Mouse (Mus musculus): ENCODE data around the gene Mgst3. TPM values are rescaled to one million over a fixed set of nuclear protein-coding genes. Genes with fewer than 3 reads are reported as not detected.

The Mgst3 gene
- polyA plus RNA-seq, 1 experiment, result 1,045 TPM

DNA sequence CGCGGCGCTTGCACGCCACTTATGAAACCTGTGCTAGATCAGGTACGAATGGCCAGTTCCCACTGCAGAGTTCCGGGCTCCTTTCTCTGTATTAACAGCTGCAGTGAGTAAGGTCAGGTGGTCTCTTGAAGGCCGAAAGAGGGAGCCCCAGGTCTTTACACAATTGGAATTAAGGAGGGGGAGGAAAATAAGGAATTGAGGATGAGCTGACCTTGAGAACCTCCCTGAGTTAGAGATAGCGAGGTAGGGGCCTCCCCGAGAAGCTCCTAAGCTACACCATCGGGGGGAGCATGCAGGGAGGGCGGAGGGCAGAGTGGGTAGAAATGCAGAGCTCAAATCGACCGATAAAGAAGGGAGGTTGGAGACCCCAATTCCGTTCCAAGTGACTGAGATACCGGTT is 360 bp downstream of the Mgst3 start:
- Histone ChIP-seq H3K27ac (ENCODE audit: insufficient read depth, low read depth, low read length) (peak overlapping the region; percentile 95), H3K27me3 (ENCODE audit: control insufficient read depth, insufficient read depth, low read length) (no peaks in the 10 kb centered on the region; the same call in 1 of the 2 replicates), H3K4me3 (ENCODE audit: low read depth, low read length) (peak overlapping the region; percentile 97), H3K4me1 (ENCODE audit: control insufficient read depth, insufficient read depth, insufficient read length, low read length) (peaks cover 14% of the 10 kb centered on the region), H3K36me3 (ENCODE audit: control insufficient read depth, insufficient read depth, low read length) (peaks cover 6% of the 10 kb centered on the region)
- 1% methylated on average over 15 of the region's 15 CpGs for WGBS
- no peak for TF ChIP-seq POLR2A (IDR thresholded peaks at IDR 0.05; ENCODE audit: low read depth, low read length)
- TF ChIP-seq CTCF (IDR thresholded peaks at IDR 0.05; ENCODE audit: extremely low read depth, insufficient read length, insufficient replicate concordance, low read depth, low read length), result no peak

GRCm38 (mm10) chr1:167392687-167393086 is 954 bp downstream of the Mgst3 start:
- peak overlapping the region; percentile 95 for H3K27ac ChIP-seq (ENCODE audit: insufficient read depth, low read depth, low read length)
- peaks cover 20% of the 10 kb centered on the region for H3K4me1 ChIP-seq (ENCODE audit: control insufficient read depth, insufficient read depth, insufficient read length, low read length)
- TF ChIP-seq CTCF (IDR thresholded peaks at IDR 0.05; ENCODE audit: extremely low read depth, insufficient read length, insufficient replicate concordance, low read depth, low read length) (no peak), POLR2A (IDR thresholded peaks at IDR 0.05; ENCODE audit: low read depth, low read length) (peak; percentile 34; the same call in 1 of the 2 replicates)
- peak overlapping the region; percentile 97 for H3K4me3 ChIP-seq (ENCODE audit: low read depth, low read length)
- peaks cover 7% of the 10 kb centered on the region for H3K36me3 ChIP-seq (ENCODE audit: control insufficient read depth, insufficient read depth, low read length)
- H3K27me3 ChIP-seq (ENCODE audit: control insufficient read depth, insufficient read depth, low read length), result no peaks in the 10 kb centered on the region; the same call in 1 of the 2 replicates
- WGBS, result 1% methylated on average over 8 of the region's 8 CpGs

DNA sequence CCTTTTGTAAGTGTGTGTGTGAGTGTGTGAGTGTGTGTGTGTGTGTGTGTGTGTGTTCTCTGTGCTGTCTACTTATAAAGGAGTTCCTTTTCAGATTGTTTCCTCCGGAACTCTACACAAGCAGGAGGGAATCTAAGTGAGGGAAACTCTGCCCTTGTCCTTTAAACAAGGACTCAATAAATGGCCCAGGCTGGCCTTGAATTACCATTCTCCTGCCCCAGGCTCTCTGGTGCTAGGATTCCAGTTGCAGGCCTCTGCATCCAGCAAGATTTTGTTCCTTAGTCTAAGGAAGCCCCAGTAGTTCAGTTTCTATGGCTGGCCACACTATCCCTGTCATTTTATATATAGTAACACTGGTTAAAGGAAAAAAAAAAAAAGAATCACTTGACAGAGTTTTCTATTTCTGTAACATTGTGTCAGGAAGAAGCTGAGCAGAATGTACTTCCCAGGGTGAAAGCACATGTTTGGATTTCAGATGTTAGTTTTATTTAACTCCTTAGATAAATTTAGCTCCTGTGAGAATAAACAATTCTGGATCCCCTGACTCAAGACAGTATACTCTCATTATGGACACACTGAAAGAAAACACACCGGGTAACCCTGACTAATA is 1.5 kb downstream of the Mgst3 start:
- TF ChIP-seq CTCF (IDR thresholded peaks at IDR 0.05; ENCODE audit: extremely low read depth, insufficient read length, insufficient replicate concordance, low read depth, low read length) (no peak), POLR2A (IDR thresholded peaks at IDR 0.05; ENCODE audit: low read depth, low read length) (no peak)
- Histone ChIP-seq H3K27me3 (ENCODE audit: control insufficient read depth, insufficient read depth, low read length) (no peaks in the 10 kb centered on the region; the same call in 1 of the 2 replicates), H3K4me3 (ENCODE audit: low read depth, low read length) (peak overlapping the region; percentile 97), H3K27ac (ENCODE audit: insufficient read depth, low read depth, low read length) (peak overlapping the region; percentile 95), H3K4me1 (ENCODE audit: control insufficient read depth, insufficient read depth, insufficient read length, low read length) (peaks cover 23% of the 10 kb centered on the region), H3K36me3 (ENCODE audit: control insufficient read depth, insufficient read depth, low read length) (peaks cover 7% of the 10 kb centered on the region)
- WGBS, result 33% methylated on average over 2 of the region's 2 CpGs

- H3K27me3 ChIP-seq (ENCODE audit: control insufficient read depth, insufficient read depth, low read length), result no peaks in the 10 kb centered on the region
- peaks cover 27% of the 10 kb centered on the region for H3K4me1 ChIP-seq (ENCODE audit: control insufficient read depth, insufficient read depth, insufficient read length, low read length)
- peak overlapping the region; percentile 32; the same call in 1 of the 2 replicates for H3K4me3 ChIP-seq (ENCODE audit: low read depth, low read length)
- 46% methylated on average over 6 of the region's 6 CpGs for WGBS
- peaks cover 7% of the 10 kb centered on the region for H3K36me3 ChIP-seq (ENCODE audit: control insufficient read depth, insufficient read depth, low read length)
- TF ChIP-seq CTCF (IDR thresholded peaks at IDR 0.05; ENCODE audit: extremely low read depth, insufficient read length, insufficient replicate concordance, low read depth, low read length) (no peak), POLR2A (IDR thresholded peaks at IDR 0.05; ENCODE audit: low read depth, low read length) (no peak)
- H3K27ac ChIP-seq (ENCODE audit: insufficient read depth, low read depth, low read length), result peak overlapping the region; percentile 72
These were observed 2.4 kb downstream of the Mgst3 start for GRCm38 (mm10) chr1:167391241-167391640.

DNA sequence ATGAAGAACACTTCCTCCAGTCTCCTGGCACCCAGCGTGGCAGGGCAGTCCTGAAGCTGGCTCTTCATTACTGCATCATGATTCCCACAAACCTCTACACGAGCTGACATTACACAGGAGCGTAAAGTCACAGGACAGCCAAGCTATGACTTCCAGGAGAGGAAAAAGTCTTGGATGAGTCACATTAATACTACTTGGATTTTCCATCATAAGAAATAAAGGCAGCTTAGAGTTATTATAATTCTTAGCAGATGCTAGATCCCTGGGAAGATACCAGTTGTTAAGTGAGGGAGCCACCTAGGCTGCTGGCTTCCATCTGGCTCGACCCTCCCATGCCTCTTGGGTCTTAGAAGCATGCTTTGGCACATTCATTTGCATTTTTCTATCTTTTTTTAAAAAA is 3.3 kb downstream of the Mgst3 start:
- WGBS, result 43% methylated on average over 4 of the region's 4 CpGs
- Histone ChIP-seq H3K4me3 (ENCODE audit: low read depth, low read length) (no peak overlapping the region), H3K36me3 (ENCODE audit: control insufficient read depth, insufficient read depth, low read length) (peaks cover 7% of the 10 kb centered on the region), H3K27ac (ENCODE audit: insufficient read depth, low read depth, low read length) (peak overlapping the region; percentile 79), H3K27me3 (ENCODE audit: control insufficient read depth, insufficient read depth, low read length) (no peaks in the 10 kb centered on the region), H3K4me1 (ENCODE audit: control insufficient read depth, insufficient read depth, insufficient read length, low read length) (peaks cover 32% of the 10 kb centered on the region)
- TF ChIP-seq CTCF (IDR thresholded peaks at IDR 0.05; ENCODE audit: extremely low read depth, insufficient read length, insufficient replicate concordance, low read depth, low read length) (no peak), POLR2A (IDR thresholded peaks at IDR 0.05; ENCODE audit: low read depth, low read length) (no peak)

DNA sequence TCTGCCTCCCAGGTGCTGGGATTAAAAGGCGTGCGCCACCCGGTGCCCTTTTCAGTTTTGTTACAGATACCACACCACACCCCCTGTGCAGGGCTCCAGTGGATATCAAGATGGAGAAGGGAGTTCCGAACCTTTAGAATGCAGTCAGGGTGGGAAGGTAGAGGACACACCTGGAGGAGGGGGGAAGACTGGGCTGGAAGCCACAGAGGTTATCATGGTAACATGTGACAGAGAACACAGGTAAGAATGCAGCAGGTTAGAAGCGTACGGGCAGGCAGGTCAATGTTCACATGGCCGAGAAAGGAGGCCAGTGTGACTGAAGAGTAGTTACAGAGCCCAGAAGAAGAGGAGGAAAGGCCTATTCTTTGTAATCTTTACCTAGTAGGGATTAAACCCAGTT is 4.1 kb downstream of the Mgst3 start:
- Histone ChIP-seq H3K4me1 (ENCODE audit: control insufficient read depth, insufficient read depth, insufficient read length, low read length) (peaks cover 36% of the 10 kb centered on the region), H3K4me3 (ENCODE audit: low read depth, low read length) (no peak overlapping the region), H3K27me3 (ENCODE audit: control insufficient read depth, insufficient read depth, low read length) (no peaks in the 10 kb centered on the region), H3K36me3 (ENCODE audit: control insufficient read depth, insufficient read depth, low read length) (peaks cover 7% of the 10 kb centered on the region), H3K27ac (ENCODE audit: insufficient read depth, low read depth, low read length) (peak overlapping the region; percentile 79)
- 41% methylated on average over 7 of the region's 7 CpGs for WGBS
- no peak for TF ChIP-seq POLR2A (IDR thresholded peaks at IDR 0.05; ENCODE audit: low read depth, low read length)
- TF ChIP-seq CTCF (IDR thresholded peaks at IDR 0.05; ENCODE audit: extremely low read depth, insufficient read length, insufficient replicate concordance, low read depth, low read length), result no peak

- H3K4me1 ChIP-seq (ENCODE audit: control insufficient read depth, insufficient read depth, insufficient read length, low read length), result peaks cover 40% of the 10 kb centered on the region
- WGBS, result 85% methylated on average over 6 of the region's 6 CpGs
- no peak overlapping the region for H3K4me3 ChIP-seq (ENCODE audit: low read depth, low read length)
- H3K36me3 ChIP-seq (ENCODE audit: control insufficient read depth, insufficient read depth, low read length), result peaks cover 7% of the 10 kb centered on the region
- no peak for TF ChIP-seq CTCF (IDR thresholded peaks at IDR 0.05; ENCODE audit: extremely low read depth, insufficient read length, insufficient replicate concordance, low read depth, low read length)
- TF ChIP-seq POLR2A (IDR thresholded peaks at IDR 0.05; ENCODE audit: low read depth, low read length), result no peak
- peak overlapping the region; percentile 87 for H3K27ac ChIP-seq (ENCODE audit: insufficient read depth, low read depth, low read length)
- H3K27me3 ChIP-seq (ENCODE audit: control insufficient read depth, insufficient read depth, low read length), result no peaks in the 10 kb centered on the region
These were observed 5.1 kb downstream of the Mgst3 start for GRCm38 (mm10) chr1:167388571-167388970.
